Mouse (Mus musculus): ENCODE measurements at regions not wholly inside any gene's neighbourhood (a gene's known extent, or its start where the extent isn't known, plus 50 kb on each side); places are given as distances from the start of the nearest gene placed in this dataset.

GRCm38 (mm10) chr11:30372924-30373323, 98.7 kb downstream of the 4930505A04Rik start:
- no peak for DNase-seq

GRCm38 (mm10) chr11:30371963-30372362, 99.7 kb downstream of the 4930505A04Rik start:
- no peak for DNase-seq

- DNase-seq: no peak
Observed at GRCm38 (mm10) chr11:30369601-30370240, 101.7 kb upstream of the Sptbn1 start.

- no peak for DNase-seq
Observed at GRCm38 (mm10) chr11:30367373-30368225, 99.6 kb upstream of the Sptbn1 start.

- DNase-seq: no peak
Observed at GRCm38 (mm10) chr11:30366491-30366890, 98.5 kb upstream of the Sptbn1 start.

- DNase-seq: no peak
Observed at GRCm38 (mm10) chr11:30364993-30365392, 97.0 kb upstream of the Sptbn1 start.

GRCm38 (mm10) chr11:30364591-30364990, 96.6 kb upstream of the Sptbn1 start:
- DNase-seq: no peak

- no peak for DNase-seq
Observed at GRCm38 (mm10) chr11:30358196-30358595, 90.2 kb upstream of the Sptbn1 start.

GRCm38 (mm10) chr11:30355356-30355755, 87.4 kb upstream of the Sptbn1 start:
- DNase-seq: no peak

- DNase-seq: peak; percentile 16
Observed at GRCm38 (mm10) chr11:30326371-30326770, 58.4 kb upstream of the Sptbn1 start.
